Mouse (Mus musculus) bone marrow, adult 2 months (tissue): ENCODE data around the gene Slc35e2.

Source experiments
- CTCF ChIP-seq: fragments of 200-500 bp; IDR thresholded peaks from 2 replicates; pipeline ENCODE4 v1.5.1; 2011; ENCODE audit warnings: low read length, control low read depth; ENCODE audit not compliant: control insufficient read depth, insufficient read depth
- POLR2A ChIP-seq: fragments of 200-500 bp; IDR thresholded peaks from 2 replicates; pipeline ENCODE4 v1.6.1; 2011; ENCODE audit warnings: low read depth, mild to moderate bottlenecking, control low read depth, low read length, borderline replicate concordance; ENCODE audit not compliant: control insufficient read depth

DNA sequence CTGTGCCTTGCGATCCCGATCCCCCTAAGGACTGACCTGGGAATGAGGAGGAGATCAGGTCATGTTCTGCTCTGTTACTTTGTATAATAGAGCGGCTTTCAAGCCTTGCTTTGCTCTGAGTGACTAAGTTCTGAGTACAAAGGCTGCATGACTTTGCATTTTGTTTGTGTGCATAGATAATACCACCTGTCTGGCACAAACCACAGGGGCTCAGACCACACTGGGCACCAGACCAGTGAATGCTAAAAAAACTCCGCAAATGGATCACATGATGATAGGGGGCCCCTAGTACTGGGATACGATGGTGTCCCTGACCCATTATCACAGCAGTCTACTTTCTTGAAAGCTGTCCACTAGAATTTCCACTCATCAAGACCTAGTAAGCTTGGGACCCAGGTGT is 4.6 kb upstream of the Slc35e2 start:
- TF ChIP-seq CTCF: no peak
- no peak for TF ChIP-seq POLR2A
